In the genomic region with DNA sequence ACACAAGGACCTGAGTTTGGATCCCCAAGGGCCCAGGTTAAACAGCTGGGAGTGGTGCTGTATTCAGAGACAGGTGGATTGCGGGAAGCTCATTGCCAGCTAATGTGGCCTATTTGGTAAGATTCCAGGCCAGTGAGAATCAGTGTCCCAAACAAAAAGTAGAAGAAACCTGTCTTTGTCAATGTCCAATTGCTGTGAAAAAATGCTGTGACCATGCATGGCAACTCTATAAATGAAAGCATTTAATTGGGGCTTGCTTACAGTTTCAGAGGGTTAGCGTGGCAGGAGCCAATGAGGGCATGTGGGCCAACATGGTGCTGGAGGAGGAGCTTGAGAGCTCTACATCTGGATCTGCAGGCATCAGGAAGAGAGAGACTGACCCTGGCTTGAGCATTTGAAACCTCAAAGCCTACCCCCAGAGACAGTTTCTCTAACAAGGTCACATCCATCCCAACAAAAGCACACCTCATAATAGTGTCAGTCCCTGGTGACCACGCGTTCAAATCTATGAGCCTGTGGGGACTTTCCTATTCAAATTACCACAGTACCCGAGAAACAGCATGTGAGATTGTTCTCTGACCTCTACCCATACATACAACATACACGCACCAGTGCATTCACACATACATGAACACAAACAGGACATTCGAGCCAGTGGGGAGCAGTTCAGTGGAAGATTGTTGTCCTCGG, we compare ENCODE assay signal across 23 mouse cellular contexts.
"Had no signal": no experiment of that assay in that cellular context is flagged by ENCODE, and none has a peak within 500 bp of the region (broad histone marks: within the 10 kb centered on the region; RNA-seq: fewer than 3 reads in every experiment).

No protein-coding gene starts in this region.

- DNase-seq: kidney, adult 9 months; kidney, postnatal 14 days; kidney, postnatal 4 days; liver; lung, adult 18-20 months; lung, postnatal 10 days; lung, postnatal 36 days; right cerebral cortex, adult 18-20 months; right cerebral cortex, postnatal 14 days; right cerebral cortex, postnatal 4 days; thymus, adult 18-20 months; thymus, postnatal 36 days had no signal

- H3K9ac ChIP-seq: limb, embryonic 13.5 days; liver, embryonic 12.5 days; liver, embryonic 15.5 days; lung, embryonic 15.5 days; midbrain, embryonic 13.5 days; neural tube, embryonic 13.5 days had no signal

- H3K4me1 ChIP-seq: liver, embryonic 12.5 days; liver, embryonic 15.5 days; lung, embryonic 15.5 days had no signal

- H3K4me2 ChIP-seq: limb, embryonic 13.5 days; liver, embryonic 12.5 days; liver, embryonic 15.5 days; lung, embryonic 15.5 days; midbrain, embryonic 13.5 days; neural tube, embryonic 13.5 days had no signal

- H3K9me3 ChIP-seq: limb, embryonic 10.5 days; limb, embryonic 13.5 days; liver, embryonic 12.5 days; liver, embryonic 15.5 days; lung, embryonic 15.5 days; megakaryocyte, embryonic 14.5 days; midbrain, embryonic 10.5 days; midbrain, embryonic 13.5 days; neural tube, embryonic 13.5 days had no signal

- H3K27me3 ChIP-seq: limb, embryonic 13.5 days; liver, embryonic 12.5 days; liver, embryonic 15.5 days; lung, embryonic 15.5 days; midbrain, embryonic 13.5 days; neural tube, embryonic 13.5 days had no signal

- H3K4me3 ChIP-seq: limb, embryonic 10.5 days; limb, embryonic 13.5 days; liver, embryonic 12.5 days; liver, embryonic 15.5 days; lung, embryonic 15.5 days; megakaryocyte, embryonic 14.5 days; midbrain, embryonic 10.5 days; midbrain, embryonic 13.5 days; myocyte; neural tube, embryonic 13.5 days had no signal

- H3K27ac ChIP-seq: limb, embryonic 10.5 days; limb, embryonic 13.5 days; liver, embryonic 12.5 days; liver, embryonic 15.5 days; lung, embryonic 15.5 days; midbrain, embryonic 10.5 days; midbrain, embryonic 13.5 days; neural tube, embryonic 13.5 days had no signal

- H3K36me3 ChIP-seq: limb, embryonic 10.5 days; limb, embryonic 13.5 days; liver, embryonic 12.5 days; liver, embryonic 15.5 days; lung, embryonic 15.5 days; midbrain, embryonic 10.5 days; midbrain, embryonic 13.5 days; neural tube, embryonic 13.5 days had no signal

- ATAC-seq: liver, embryonic 12.5 days; midbrain, embryonic 13.5 days; midbrain, embryonic 16.5 days had no signal
